Mouse (Mus musculus): ENCODE measurements around the gene Ppp1r32. TPM values are rescaled to one million over a fixed set of nuclear protein-coding genes. Genes with fewer than 3 reads are reported as not detected.

The Ppp1r32 gene
- total RNA-seq (2017): not detected in 2 replicates

- ATAC-seq (replicated peaks; ENCODE audit: low read depth, poor library complexity, severe bottlenecking): no peak
These were observed at the start of gene Ppp1r32 for GRCm38 (mm10) chr19:10482703-10483102. TSS of gene Ppp1r32 (minus strand) at chr19:10482928.

DNA sequence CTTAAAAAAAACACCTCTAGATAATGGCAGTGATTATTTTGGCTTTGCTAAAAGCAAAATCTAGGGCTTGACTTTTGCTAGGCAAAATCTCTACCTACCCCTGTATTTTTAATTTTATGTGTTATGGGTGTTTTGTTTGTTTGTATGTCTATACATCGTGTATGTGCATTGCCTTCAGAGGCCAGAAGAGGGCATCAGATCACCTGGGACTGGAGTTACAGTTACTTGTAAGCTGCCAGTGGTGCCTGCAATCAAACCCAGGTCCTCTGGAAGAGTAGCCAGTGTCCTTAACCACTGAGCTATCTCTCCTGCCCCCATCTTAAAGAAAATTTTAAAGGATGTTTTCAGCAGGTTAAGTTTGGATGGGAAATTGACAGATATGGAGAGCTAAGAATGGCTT lies 47.4 kb upstream of the Ppp1r32 start:
- ATAC-seq (replicated peaks; ENCODE audit: low read depth, poor library complexity, severe bottlenecking): no peak

DNA sequence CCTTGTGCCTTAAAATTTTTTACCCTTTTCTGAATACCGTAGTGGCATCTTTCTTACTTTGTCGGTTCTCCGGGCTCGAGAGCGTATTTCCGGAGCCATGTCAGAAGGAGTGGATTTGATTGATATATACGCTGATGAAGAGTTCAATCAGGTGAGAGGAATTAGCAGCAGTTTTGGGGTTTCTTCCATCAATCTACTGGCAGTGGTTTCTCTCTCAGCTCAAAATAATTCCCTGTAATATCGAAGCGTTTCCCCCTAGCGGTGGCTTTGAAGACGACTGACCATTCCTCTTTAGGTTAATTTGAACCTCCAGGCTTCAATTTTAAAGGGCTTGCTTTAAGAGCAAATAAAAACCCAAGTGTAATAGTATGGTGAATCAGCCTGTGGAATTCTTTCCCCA lies 43.2 kb upstream of the Ppp1r32 start, which contains the start of gene Sdhaf2:
Gene Sdhaf2, minus strand, starts transcription at position 233 of the 400 bp plus-strand sequence.
- 0 out of 2 replicates have a peak, but pooled peaks have one; percentile 46 for ATAC-seq (replicated peaks; ENCODE audit: low read depth, poor library complexity, severe bottlenecking)

- peak; percentile 88 for ATAC-seq (replicated peaks; ENCODE audit: low read depth, poor library complexity, severe bottlenecking)
These were observed 42.6 kb upstream of the Ppp1r32 start, which contains the start of gene Cpsf7 for GRCm38 (mm10) chr19:10525106-10525901. TSS of gene Cpsf7 (plus strand) at chr19:10525266.

GRCm38 (mm10) chr19:10524784-10525105 lies 42.0 kb upstream of the Ppp1r32 start:
- ATAC-seq (replicated peaks; ENCODE audit: low read depth, poor library complexity, severe bottlenecking): no peak

- no peak for ATAC-seq (replicated peaks; ENCODE audit: low read depth, poor library complexity, severe bottlenecking)
These were observed 40.9 kb upstream of the Ppp1r32 start for GRCm38 (mm10) chr19:10523483-10524080.

DNA sequence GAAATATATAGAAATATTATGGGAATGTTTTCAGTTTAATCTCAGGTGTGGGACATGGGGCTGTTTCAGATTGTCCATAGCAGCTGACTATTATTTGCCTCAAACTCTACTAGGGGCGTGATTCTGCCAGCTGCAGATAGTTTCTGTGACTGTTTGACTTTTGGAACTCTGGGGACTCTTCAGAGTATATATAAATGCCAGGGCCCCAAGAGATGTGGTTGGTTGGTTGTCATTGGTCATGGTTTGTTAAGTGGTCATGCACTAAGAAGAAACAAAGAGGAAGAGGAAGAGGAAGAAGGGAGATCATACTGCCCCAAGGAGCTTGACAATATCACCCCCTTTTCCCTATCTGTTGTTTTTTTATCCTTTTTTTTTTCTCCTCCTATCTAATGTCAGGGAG lies 39.2 kb upstream of the Ppp1r32 start:
- ATAC-seq (replicated peaks; ENCODE audit: low read depth, poor library complexity, severe bottlenecking): no peak

GRCm38 (mm10) chr19:10520355-10520754 lies 37.6 kb upstream of the Ppp1r32 start:
- ATAC-seq (replicated peaks; ENCODE audit: low read depth, poor library complexity, severe bottlenecking): peak; percentile 33; the same call in 1 of the 2 replicates

GRCm38 (mm10) chr19:10510759-10511330 lies 28.1 kb upstream of the Ppp1r32 start:
- no peak for ATAC-seq (replicated peaks; ENCODE audit: low read depth, poor library complexity, severe bottlenecking)

DNA sequence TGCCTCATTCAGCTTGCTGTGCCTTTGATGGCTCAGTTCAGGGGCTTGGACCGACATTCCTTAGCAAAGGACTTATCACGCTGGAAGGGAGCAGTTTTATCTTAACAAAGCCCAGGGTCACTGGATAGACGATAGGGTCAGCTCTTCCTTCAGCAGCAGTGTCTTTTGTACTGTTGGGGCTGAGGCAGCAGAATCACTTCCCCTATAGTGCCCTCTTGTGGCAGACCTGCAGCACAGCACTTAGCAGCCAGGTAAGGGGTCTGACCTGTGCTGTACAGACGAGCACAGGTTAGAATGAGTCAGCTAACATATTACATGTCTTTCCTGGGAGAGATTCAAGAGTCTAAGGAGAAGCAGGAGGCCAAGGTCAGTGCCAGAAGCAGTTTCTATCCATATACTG lies 19.8 kb upstream of the Ppp1r32 start:
- peak; percentile 59; the same call in 1 of the 2 replicates for ATAC-seq (replicated peaks; ENCODE audit: low read depth, poor library complexity, severe bottlenecking)

- ATAC-seq (replicated peaks; ENCODE audit: low read depth, poor library complexity, severe bottlenecking): no peak
These were observed 17.9 kb upstream of the Ppp1r32 start for GRCm38 (mm10) chr19:10500581-10500980.

DNA sequence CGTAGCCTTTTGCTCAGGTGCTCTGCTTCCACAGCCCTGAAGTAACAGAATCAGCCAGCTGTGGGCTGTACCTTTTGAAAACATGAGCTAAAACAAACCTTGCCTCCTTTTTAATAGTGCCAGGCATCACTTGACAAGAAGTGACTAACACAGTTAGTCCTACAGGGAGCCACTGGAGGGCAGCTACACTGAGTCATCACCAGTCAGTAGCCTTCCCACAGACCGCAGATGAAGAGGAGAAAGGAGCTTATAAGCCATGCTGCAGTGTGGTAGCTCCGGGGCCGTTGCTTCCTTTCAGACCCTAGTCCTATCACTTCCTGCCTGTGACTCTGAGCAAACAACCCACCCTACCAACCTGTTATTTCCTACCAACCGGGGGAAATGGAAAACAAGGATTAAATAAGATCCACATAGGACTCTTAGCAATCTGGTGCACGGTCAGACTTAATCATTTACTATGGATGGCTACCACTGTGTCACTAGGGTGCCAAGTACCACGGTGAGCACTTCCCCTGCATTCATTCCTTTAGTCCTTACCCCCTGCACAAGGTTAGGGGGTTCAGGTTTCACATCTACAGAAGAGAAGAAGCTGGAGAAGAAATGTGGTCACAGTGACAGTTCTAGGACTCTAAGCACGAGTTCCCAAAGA lies 14.9 kb upstream of the Ppp1r32 start:
- ATAC-seq (replicated peaks; ENCODE audit: low read depth, poor library complexity, severe bottlenecking): peak; percentile 92

GRCm38 (mm10) chr19:10496976-10497375 lies 14.2 kb upstream of the Ppp1r32 start:
- ATAC-seq (replicated peaks; ENCODE audit: low read depth, poor library complexity, severe bottlenecking): no peak

DNA sequence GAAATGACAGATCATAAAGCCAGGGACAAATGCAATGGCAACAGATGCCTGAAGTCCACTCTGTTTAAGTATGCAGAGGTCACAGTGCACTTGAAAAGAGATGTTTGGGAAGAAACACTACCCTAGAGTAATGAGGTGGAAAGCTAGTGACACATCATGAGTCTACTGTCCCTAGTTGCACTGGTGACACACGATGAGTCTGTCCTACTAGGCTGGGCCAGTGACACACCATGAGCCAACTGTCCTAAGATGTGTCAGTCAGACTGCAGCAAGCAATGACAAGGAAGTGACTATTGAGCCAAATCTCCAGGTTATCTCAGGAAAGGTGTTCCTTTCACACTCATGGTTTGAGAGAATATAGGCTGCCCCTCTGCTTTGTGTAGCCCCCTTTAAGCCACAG lies 12.9 kb upstream of the Ppp1r32 start:
- ATAC-seq (replicated peaks; ENCODE audit: low read depth, poor library complexity, severe bottlenecking): no peak

DNA sequence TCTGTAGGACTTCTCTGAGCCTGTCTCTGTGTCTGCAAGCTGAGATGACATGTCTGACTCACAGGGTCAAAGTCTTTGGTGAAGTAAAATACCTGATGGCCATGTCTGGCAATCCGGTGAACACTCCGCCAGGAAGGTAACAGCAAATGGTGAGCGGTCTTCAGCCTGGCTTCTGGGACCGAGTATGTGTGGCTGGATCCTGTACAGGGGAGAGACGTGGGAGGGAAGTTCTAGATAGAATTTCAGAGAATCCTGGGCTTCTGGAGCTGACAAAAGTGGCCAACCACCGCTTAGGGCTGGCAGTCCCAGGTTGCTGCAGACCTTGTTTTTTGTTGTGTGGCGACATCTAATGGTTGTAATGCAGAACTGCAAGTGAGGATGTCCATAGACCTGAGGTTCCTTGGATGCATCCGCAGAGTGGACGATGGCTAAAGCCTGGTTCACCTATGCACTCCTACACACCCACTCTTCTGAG lies 3.6 kb upstream of the Ppp1r32 start:
- peak; percentile 89 for ATAC-seq (replicated peaks; ENCODE audit: low read depth, poor library complexity, severe bottlenecking)

DNA sequence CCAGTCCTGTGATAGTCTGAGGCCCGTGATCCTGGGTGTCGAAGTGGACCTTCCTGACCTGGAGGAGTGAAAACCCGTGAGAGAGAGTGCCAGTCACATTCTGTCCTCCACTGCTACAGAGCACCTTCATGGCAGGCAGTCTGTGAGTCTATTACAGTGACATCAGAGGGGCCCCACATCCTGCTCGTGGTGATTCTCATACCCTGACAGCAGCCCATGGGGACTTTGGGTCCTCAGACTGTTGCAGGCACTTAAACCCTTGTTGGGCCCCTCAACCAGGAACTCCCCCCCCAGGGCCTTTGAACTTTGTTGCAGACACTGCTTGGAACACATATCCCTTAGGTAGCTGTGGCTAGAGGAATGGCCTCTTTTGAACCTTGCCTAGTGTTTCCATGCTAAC lies 3.2 kb downstream of the Ppp1r32 start:
- no peak for ATAC-seq (replicated peaks; ENCODE audit: low read depth, poor library complexity, severe bottlenecking)

DNA sequence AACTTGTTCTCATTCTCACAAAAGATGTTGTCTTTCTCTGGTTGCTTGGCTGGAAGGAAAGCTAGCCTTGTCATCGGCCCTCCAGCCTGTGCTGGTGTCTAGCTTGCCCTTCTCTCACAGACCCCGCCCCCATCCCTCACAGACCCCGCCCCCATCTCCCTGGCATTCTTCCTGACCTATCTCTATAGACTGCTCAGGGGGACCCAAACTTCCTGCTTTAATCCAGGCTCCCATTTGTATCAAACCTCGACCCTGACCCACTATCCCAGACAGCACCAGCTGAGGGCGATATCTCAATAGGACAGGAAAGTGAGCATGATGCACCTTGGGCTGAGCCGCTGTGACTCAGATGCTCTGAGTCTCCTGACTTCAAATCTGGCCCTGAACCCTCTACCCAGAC lies 8.9 kb downstream of the Ppp1r32 start:
- no peak for ATAC-seq (replicated peaks; ENCODE audit: low read depth, poor library complexity, severe bottlenecking)

- ATAC-seq (replicated peaks; ENCODE audit: low read depth, poor library complexity, severe bottlenecking): no peak
These were observed 9.8 kb downstream of the Ppp1r32 start for GRCm38 (mm10) chr19:10472958-10473357.

DNA sequence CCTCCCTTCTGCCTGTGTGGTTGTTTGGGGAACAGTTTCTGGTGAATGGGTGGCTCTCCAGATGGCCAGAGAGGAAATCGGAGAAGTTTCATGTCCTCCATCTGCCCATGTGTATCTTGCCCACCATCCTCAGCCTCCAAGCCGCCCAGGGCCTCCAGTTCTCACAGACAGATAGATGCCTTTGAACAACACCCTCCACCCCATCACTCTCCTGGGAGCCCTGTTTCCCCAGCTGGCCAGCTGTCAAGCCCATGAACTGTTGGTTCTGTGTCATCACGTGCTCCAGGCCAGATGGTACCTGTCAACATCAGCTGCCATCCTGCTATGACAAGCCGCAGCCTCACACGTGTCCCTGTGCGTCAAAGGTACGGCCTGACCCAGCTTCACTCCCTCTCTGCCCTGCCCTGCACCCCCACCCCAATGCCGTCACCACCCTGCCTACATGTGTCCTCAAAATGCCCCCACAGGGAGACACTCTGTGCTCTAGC lies 13.5 kb downstream of the Ppp1r32 start:
- no peak for ATAC-seq (replicated peaks; ENCODE audit: low read depth, poor library complexity, severe bottlenecking)

DNA sequence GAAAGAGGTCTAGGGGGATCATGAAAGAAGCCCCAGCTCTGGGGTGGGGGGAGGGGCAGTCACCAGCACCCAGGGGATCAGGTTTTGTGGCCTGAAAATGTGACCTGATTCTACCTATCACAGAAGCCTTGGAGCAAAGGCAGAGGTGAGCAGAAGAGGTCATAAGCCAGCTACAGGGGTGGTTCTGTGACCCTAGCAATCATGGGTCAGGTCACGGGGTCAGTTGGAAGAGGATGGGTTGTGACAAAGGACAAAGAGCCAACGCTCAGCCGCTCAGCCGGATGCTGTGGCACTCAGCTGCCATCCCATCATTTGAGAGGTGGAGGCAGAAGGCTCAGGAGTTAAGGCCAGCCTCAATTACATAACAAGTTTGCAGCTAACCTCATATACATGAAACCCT lies 18.3 kb downstream of the Ppp1r32 start:
- no peak for ATAC-seq (replicated peaks; ENCODE audit: low read depth, poor library complexity, severe bottlenecking)

All from common myeloid progenitor, adult 5-6 weeks (primary cell).